Mouse (Mus musculus) CH12.LX (cell line): ENCODE measurements around the gene Coq10a. TPM values are rescaled to one million over a fixed set of nuclear protein-coding genes. Genes with fewer than 3 reads are reported as not detected.

Experiments used
- DNase-seq: peaks from one replicate; pipeline ENCODE4 v3.0.0-alpha.2; 2013; ENCODE audit errors: extremely low read depth
- H3K27ac ChIP-seq: 2 replicates; pipeline ENCODE4 v1.5.1; 2012; ENCODE audit warnings: low read depth, mild to moderate bottlenecking, control low read depth, moderate library complexity; ENCODE audit not compliant: insufficient read depth
- H3K27me3 ChIP-seq: replicated peaks from 2 replicates; pipeline ENCODE3; 2012; ENCODE audit warnings: inconsistent platforms
- H3K36me3 ChIP-seq, 2 experiments: replicated peaks in 1 of 2; 2 replicates each; pipeline versions ENCODE3 to v1.6.1; 2012; ENCODE audit warnings: inconsistent platforms in 1 of 2, low read length in 1 of 2, mild to moderate bottlenecking in 1 of 2, mixed read lengths in 1 of 2, moderate library complexity in 1 of 2; ENCODE audit not compliant: control insufficient read depth in 1 of 2, insufficient read depth in 1 of 2
- H3K4me1 ChIP-seq, 2 experiments: 2 replicates each; pipeline ENCODE4 v1.6.1; 2012; ENCODE audit warnings: inconsistent platforms in 1 of 2, moderate library complexity in 1 of 2; ENCODE audit not compliant: insufficient read depth in 2 of 2, control insufficient read depth in 1 of 2
- H3K4me2 ChIP-seq: 2 replicates; pipeline ENCODE4 v1.6.1; 2012; ENCODE audit warnings: low read depth, mild to moderate bottlenecking, control low read depth; ENCODE audit not compliant: poor library complexity, insufficient read depth, severe bottlenecking
- H3K4me3 ChIP-seq, 3 experiments: fragments of 150-350 bp in 1 of 3; sonication (generic) in 1 of 3; replicated peaks in 1 of 3; 2 replicates each; pipeline versions ENCODE3 to v1.5.1; 2011 to 2012; ENCODE audit warnings: low read depth in 2 of 3, low read length in 2 of 3, mild to moderate bottlenecking in 2 of 3, moderate library complexity in 2 of 3, control low read depth in 1 of 3, improper control_type of control experiment in 1 of 3, inconsistent platforms in 1 of 3, mixed read lengths in 1 of 3; ENCODE audit not compliant: poor library complexity in 1 of 3
- H3K79me2 ChIP-seq: replicated peaks from 2 replicates; pipeline ENCODE4 v1.6.1; 2012; ENCODE audit warnings: mild to moderate bottlenecking, moderate library complexity; ENCODE audit not compliant: control insufficient read depth, poor library complexity, insufficient read depth, severe bottlenecking; ENCODE audit errors: extremely low read depth
- H3K9ac ChIP-seq: 2 replicates; pipeline ENCODE4 v1.6.1; 2012; ENCODE audit warnings: low read depth, mild to moderate bottlenecking, control low read depth, moderate library complexity; ENCODE audit not compliant: insufficient read depth
- H3K9me3 ChIP-seq: replicated peaks from 2 replicates; pipeline ENCODE3; 2012; ENCODE audit warnings: low read length, inconsistent platforms, mixed read lengths
- CHD1 ChIP-seq: IDR thresholded peaks from 2 replicates; pipeline ENCODE4 v1.6.1; 2012; ENCODE audit warnings: low read depth, low read length, improper control_type of control experiment, inconsistent platforms
- CHD2 ChIP-seq: IDR thresholded peaks from 2 replicates; pipeline ENCODE4 v1.6.1; 2011; ENCODE audit warnings: low read length, improper control_type of control experiment
- CTCF ChIP-seq, 2 experiments: IDR thresholded peaks in 1 of 2; conservative IDR thresholded peaks in 1 of 2; 2 replicates each; pipeline ENCODE4 v1.5.1; 2011 to 2012; ENCODE audit warnings: low read depth in 2 of 2, low read length in 2 of 2, improper control_type of control experiment in 1 of 2, inconsistent platforms in 1 of 2, mild to moderate bottlenecking in 1 of 2, moderate library complexity in 1 of 2
- E2F4 ChIP-seq: IDR thresholded peaks from 2 replicates; pipeline ENCODE4 v1.6.1; 2011; ENCODE audit warnings: low read depth, low read length, improper control_type of control experiment; ENCODE audit not compliant: insufficient replicate concordance
- EP300 ChIP-seq: IDR thresholded peaks from 2 replicates; pipeline ENCODE4 v1.6.1; 2011; ENCODE audit warnings: low read length, improper control_type of control experiment
- ETS1 ChIP-seq: conservative IDR thresholded peaks from 2 replicates; pipeline ENCODE4 v1.6.1; 2012; ENCODE audit warnings: low read depth, mild to moderate bottlenecking, inconsistent platforms, low read length, improper control_type of control experiment, moderate library complexity
- IRF4 ChIP-seq: IDR thresholded peaks from 2 replicates; pipeline ENCODE4 v1.6.1; 2014; ENCODE audit warnings: low read depth, mild to moderate bottlenecking, inconsistent platforms, low read length, improper control_type of control experiment
- MAZ ChIP-seq: IDR thresholded peaks from 2 replicates; pipeline ENCODE4 v1.6.1; 2012; ENCODE audit warnings: low read depth, mild to moderate bottlenecking, inconsistent platforms, low read length, improper control_type of control experiment, moderate library complexity
- MEF2A ChIP-seq: IDR thresholded peaks from 2 replicates; pipeline ENCODE4 v1.6.1; 2014; ENCODE audit warnings: low read depth, mild to moderate bottlenecking, inconsistent platforms, low read length, improper control_type of control experiment, borderline replicate concordance
- NELFE ChIP-seq: IDR thresholded peaks from 2 replicates; pipeline ENCODE4 v1.6.1; 2011; ENCODE audit warnings: low read depth, low read length, improper control_type of control experiment
- PAX5 ChIP-seq: IDR thresholded peaks from 2 replicates; pipeline ENCODE4 v1.6.1; 2012; ENCODE audit warnings: low read length, inconsistent platforms, mixed read lengths
- POLR2AphosphoS2 ChIP-seq: IDR thresholded peaks from 2 replicates; pipeline ENCODE4 v1.6.1; 2011; ENCODE audit warnings: low read depth, low read length, improper control_type of control experiment
- RAD21 ChIP-seq: IDR thresholded peaks from 2 replicates; pipeline ENCODE4 v1.6.1; 2011; ENCODE audit warnings: low read depth, mild to moderate bottlenecking, low read length, improper control_type of control experiment, moderate library complexity
- RCOR1 ChIP-seq: conservative IDR thresholded peaks from 2 replicates; pipeline ENCODE4 v1.6.1; 2012; ENCODE audit warnings: low read depth, mild to moderate bottlenecking, inconsistent platforms, low read length, improper control_type of control experiment
- SMC3 ChIP-seq: IDR thresholded peaks from 2 replicates; pipeline ENCODE4 v1.6.1; 2011; ENCODE audit warnings: low read depth, low read length, improper control_type of control experiment
- TCF12 ChIP-seq: IDR thresholded peaks from 2 replicates; pipeline ENCODE4 v1.6.1; 2014; ENCODE audit warnings: low read depth, mild to moderate bottlenecking, inconsistent platforms, low read length, improper control_type of control experiment
- UBTF ChIP-seq: IDR thresholded peaks from 2 replicates; pipeline ENCODE4 v1.6.1; 2012; ENCODE audit warnings: low read depth, mild to moderate bottlenecking, inconsistent platforms, low read length, improper control_type of control experiment, moderate library complexity
- USF1 ChIP-seq: IDR thresholded peaks from 2 replicates; pipeline ENCODE4 v1.6.1; 2014; ENCODE audit warnings: low read depth, mild to moderate bottlenecking, inconsistent platforms, low read length, improper control_type of control experiment
- USF2 ChIP-seq: conservative IDR thresholded peaks from 2 replicates; pipeline ENCODE4 v1.6.1; 2011; ENCODE audit warnings: low read depth, low read length, improper control_type of control experiment
- ZC3H11A ChIP-seq: IDR thresholded peaks from 2 replicates; pipeline ENCODE4 v1.6.1; 2012; ENCODE audit warnings: low read depth, mild to moderate bottlenecking, inconsistent platforms, low read length, improper control_type of control experiment
- ZMIZ1 ChIP-seq: IDR thresholded peaks from 2 replicates; pipeline ENCODE4 v1.6.1; 2012; ENCODE audit warnings: low read depth, mild to moderate bottlenecking, inconsistent platforms, low read length, improper control_type of control experiment
- ZNF384 ChIP-seq: IDR thresholded peaks from 2 replicates; pipeline ENCODE4 v1.6.1; 2012; ENCODE audit warnings: low read depth, low read length, improper control_type of control experiment, inconsistent platforms
- dilution Hi-C: fragments of 300-500 bp; cut with MboI; formaldehyde crosslinking; loops from 2 replicates; pipeline ENCODE4 v1.14.3; 2020; ENCODE audit warnings: low sequenced_read_pairs; ENCODE audit not compliant: extremely low pct_unique_long_range_greater_than_20kb, extremely low pct_ligation_motif_present
- in situ Hi-C: fragments of 300-500 bp; cut with MboI; formaldehyde crosslinking; loops from 3 replicates; pipeline ENCODE4 v1.14.3; 2019; ENCODE audit warnings: low sequenced_read_pairs, low pct_ligation_motif_present, low pct_unique_long_range_greater_than_20kb, mixed read lengths
- polyA plus RNA-seq: library from polyadenylated mRNA; unstranded; fragments of >175 nt; gene quantifications from 2 replicates; pipeline ENCODE4 v1.2.1, GENCODE M21; 2012; ENCODE audit warnings: low read depth; ENCODE audit not compliant: insufficient read length
- total RNA-seq, 2 experiments: library from RNA; depleted of rRNA; stranded (reverse); fragments of 300-350 nt in 1 of 2; fragments of >200 nt in 1 of 2; gene quantifications; 2 replicates each; pipeline ENCODE4 v1.2.3; 2012 to 2014

Coq10a gene
- total and polyA plus RNA-seq, 3 experiments, result 7.7 to 12.1 (median 11.1) TPM

GRCm38 (mm10) chr10:128391850-128392249, 23.1 kb upstream of the Coq10a start:
- no peak overlapping the region for H3K27ac ChIP-seq

GRCm38 (mm10) chr10:128390366-128390765, 21.6 kb upstream of the Coq10a start:
- DNase-seq, result no peak
- H3K4me2 ChIP-seq, result no peak overlapping the region
- H3K4me1 ChIP-seq, result peaks cover 3 to 23% of the 10 kb centered on the region in 2 experiments; a peak in 3 of 4 replicates
- in situ Hi-C loops (no loop called here), dilution Hi-C loops (no loop called here)
- H3K36me3 ChIP-seq, result peaks cover 77 to 98% of the 10 kb centered on the region in 2 experiments
- no peaks in the 10 kb centered on the region for H3K9me3 ChIP-seq
- H3K27me3 ChIP-seq, result no peaks in the 10 kb centered on the region
- H3K79me2 ChIP-seq, result no peaks in the 10 kb centered on the region
- TF ChIP-seq POLR2AphosphoS2 (no peak), CHD1 (no peak), SMC3 (no peak), ZMIZ1 (no peak), CHD2 (no peak), IRF4 (no peak), NELFE (no peak), EP300 (no peak), RCOR1 (no peak), E2F4 (no peak), ZC3H11A (no peak), MEF2A (no peak), CTCF (conservative IDR thresholded peaks at IDR 0.05 in 1 of 2, IDR thresholded peaks at IDR 0.05 in 1 of 2; ENCODE audit: low read depth in 2 of 2, low read length in 2 of 2) (no peak), RAD21 (no peak)
- H3K27ac ChIP-seq, result no peak overlapping the region
- no peak overlapping the region for H3K9ac ChIP-seq
- no peak overlapping the region for H3K4me3 ChIP-seq

More at GRCm38 (mm10) chr10:128391850-128392249, 23.1 kb upstream of the Coq10a start:
- Histone ChIP-seq H3K36me3 (peaks cover 74 to 98% of the 10 kb centered on the region in 2 experiments), H3K4me3 (no peak overlapping the region), H3K79me2 (no peaks in the 10 kb centered on the region), H3K27me3 (no peaks in the 10 kb centered on the region), H3K4me1 (peaks cover 3 to 23% of the 10 kb centered on the region in 2 experiments; a peak in 3 of 4 replicates), H3K9ac (no peak overlapping the region), H3K4me2 (no peak overlapping the region), H3K9me3 (no peaks in the 10 kb centered on the region)
- in situ Hi-C loops (no loop called here), dilution Hi-C loops (no loop called here)
- DNase-seq, result no peak
- TF ChIP-seq RAD21 (no peak), MAZ (no peak), ZNF384 (no peak), USF1 (no peak), POLR2AphosphoS2 (no peak), PAX5 (no peak), UBTF (no peak), MEF2A (no peak), TCF12 (no peak), CHD1 (no peak), USF2 (no peak), ETS1 (no peak)
